Mouse (Mus musculus): ENCODE measurements at regions not wholly inside any gene's neighbourhood (a gene's known extent, or its start where the extent isn't known, plus 50 kb on each side); places are given as distances from the start of the nearest gene placed in this dataset.

DNA sequence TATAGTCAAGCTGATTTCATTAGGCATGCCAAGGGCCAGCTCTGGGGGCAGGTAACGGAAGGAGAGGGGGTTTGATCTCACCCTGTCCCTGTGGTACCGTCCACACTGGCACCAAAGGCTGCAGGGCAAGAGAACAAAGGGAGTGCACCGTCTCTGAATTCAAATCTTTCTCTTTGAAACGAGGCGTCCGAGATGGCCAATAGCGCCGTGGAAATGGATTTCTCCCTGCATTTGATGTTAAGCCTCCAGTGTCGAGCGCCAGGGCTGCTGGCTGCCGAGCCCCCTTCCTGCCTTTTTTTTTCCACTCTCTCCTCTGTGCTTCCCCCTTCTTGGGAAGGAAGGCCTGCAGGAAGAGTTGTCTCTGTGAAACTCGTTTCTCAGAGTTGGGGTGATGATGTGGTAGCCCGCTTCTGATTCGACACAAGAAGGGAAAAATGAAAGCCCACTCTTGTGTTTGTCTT lies 235.5 kb downstream of the 3110018I06Rik start:
- ATAC-seq, result no peak

GRCm38 (mm10) chr12:107724467-107724866 lies 236.0 kb downstream of the 3110018I06Rik start:
- no peak for ATAC-seq

DNA sequence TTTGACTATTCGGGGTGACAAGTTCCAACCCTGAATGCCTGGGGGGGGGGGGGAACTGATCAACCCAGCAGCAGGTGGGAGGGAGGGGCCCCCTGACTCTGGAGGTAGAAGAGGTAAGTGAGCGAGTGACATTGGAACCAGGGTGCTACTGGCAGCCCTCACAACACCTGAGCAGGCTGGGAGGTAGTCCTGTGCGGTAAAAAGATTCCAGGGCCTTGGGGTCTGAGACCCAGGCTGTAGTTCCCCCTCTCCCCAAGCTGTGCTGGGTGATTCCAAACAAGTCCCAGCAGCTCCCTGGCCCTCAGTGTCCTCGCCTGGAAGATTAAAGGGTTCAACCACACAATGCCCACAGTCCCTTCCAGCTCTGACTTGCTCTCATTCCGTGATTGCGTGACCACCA lies 240.4 kb downstream of the 3110018I06Rik start:
- ATAC-seq, result no peak

DNA sequence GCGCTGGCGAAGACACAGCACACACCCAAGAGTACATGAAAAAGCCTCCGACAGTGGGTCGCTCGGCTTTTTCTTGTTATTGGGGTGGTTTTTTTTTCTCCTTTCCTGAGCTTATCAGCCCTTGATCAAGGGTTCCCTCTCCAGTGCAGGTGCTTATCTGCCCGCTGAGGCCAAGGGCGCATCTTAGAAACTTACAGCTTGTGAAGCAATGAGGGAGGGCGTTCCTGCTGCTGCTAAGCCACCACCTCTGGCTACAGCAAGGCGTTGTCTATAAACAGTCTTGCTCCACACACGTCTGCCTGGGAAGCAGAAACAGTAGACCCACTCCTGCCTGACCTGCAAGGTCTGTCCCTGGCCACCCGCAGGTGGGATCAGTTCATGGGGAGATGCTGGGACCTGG lies 240.9 kb downstream of the 3110018I06Rik start:
- peak; percentile 67 for ATAC-seq

DNA sequence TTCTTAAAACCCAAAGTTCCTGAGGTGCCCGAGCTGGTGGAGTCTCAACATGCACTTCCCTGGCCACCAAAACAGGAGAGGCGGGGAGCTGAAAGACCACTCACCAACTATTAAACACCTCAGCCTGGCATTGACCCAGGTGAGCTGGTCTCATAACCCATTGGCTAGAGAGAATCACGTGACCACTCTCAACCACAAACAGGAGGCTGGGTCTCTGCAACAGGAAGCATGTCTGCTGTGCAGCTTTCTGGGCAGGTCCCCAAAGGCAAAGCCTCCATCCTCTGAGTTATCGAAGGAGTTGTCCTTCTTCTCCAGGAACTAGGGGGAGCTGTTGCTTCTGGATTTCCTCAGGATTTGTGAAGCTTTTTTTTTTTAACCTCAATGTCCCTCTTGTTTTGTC lies 242.5 kb downstream of the 3110018I06Rik start:
- peak; percentile 74 for ATAC-seq

GRCm38 (mm10) chr12:107734536-107734935 lies 246.1 kb downstream of the 3110018I06Rik start:
- ATAC-seq, result peak; percentile 79

- ATAC-seq, result no peak
Measured at GRCm38 (mm10) chr12:107742641-107743040, 254.2 kb downstream of the 3110018I06Rik start.

- no peak for ATAC-seq
Measured at GRCm38 (mm10) chr12:107744822-107745221, 256.4 kb downstream of the 3110018I06Rik start.

- ATAC-seq, result peak; percentile 77
Measured at GRCm38 (mm10) chr12:107748481-107749380, 254.7 kb downstream of the Bcl11b start.

DNA sequence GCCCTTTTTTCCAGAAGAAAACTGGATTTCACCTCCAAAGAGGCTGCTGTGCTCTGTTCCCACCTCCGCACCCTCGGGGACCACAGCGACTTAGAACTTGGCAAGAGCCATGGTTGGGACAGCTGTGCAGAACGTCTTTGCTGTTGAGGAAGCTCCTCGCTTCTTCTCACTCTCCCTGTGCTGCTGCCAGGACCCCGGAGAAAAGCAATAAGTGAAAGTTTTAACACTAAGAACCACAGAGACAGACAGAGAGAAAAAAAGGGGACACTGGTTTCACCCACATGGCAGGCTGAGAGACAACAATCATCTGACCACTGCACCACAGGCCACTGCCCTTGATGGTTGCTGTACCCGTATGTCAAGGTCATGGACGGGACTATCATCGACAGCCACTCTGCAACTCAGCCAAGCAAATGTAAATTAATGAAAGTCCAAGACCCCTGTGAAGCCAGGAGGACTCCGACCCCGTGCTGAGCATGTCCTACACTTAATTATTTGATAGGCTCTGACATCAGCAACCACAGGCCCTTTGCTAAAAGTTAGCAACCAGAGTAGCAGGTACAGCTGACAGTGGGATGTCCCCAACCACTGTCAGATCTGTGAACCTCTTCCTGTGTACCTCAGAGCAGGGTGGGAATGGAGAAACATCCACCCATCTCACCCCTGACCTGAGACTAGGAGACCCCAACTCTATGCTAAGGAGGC lies 253.9 kb downstream of the Bcl11b start:
- ATAC-seq, result no peak

DNA sequence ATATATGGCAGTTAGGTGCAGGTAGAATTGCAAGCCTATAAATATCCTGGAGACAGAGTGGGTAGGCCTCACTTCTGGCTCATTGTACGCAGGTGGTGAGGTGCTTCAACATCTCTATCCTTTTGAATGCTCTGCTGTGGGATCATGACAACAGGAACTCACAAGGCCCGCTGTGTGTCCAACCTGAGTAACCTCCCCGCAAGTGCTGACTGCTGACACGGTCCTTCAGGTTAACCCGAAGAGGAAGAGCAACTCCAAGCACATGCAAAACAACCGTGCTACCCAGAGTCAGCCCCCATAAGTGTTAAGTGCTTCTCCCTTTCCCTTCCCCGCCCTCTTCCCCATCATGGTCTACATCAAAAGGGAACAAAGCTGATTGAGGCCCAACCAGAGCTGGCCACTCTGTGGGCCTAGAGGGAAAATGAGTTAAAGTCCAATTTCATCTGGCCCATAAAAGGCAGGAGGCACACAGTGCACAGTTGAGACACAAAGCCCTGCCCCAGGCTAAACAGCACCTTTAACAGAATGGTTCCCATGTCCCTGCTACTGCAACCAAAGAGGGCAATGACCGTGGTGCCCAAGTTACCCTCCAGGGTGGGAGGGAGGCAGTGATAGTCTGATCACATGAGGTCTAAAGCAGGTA lies 253.0 kb downstream of the Bcl11b start:
- no peak for ATAC-seq

GRCm38 (mm10) chr12:107752126-107752525 lies 251.3 kb downstream of the Bcl11b start:
- no peak for ATAC-seq

GRCm38 (mm10) chr12:107752587-107752986 lies 250.8 kb downstream of the Bcl11b start:
- ATAC-seq, result peak; percentile 73

GRCm38 (mm10) chr12:107753022-107753421 lies 250.4 kb downstream of the Bcl11b start:
- ATAC-seq, result no peak

DNA sequence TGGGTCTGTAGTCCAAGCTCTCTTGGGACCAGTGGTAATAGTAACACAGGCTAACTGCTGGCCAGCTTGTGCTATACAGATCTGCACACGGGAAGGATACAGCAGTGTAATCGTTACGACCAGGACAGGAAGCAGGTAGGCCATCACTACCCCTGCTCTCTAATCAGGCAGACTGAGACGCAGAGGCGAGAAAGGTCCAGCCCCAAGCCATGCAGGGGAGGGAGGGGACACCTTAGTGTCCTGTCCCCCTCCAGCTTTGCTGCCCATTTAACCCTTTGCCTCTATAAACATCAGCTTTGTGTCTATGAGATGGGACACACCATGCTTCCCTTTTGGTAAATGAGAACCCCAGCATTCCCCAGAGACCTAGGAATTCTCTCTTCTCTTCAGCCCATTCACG lies 249.9 kb downstream of the Bcl11b start:
- no peak for ATAC-seq

DNA sequence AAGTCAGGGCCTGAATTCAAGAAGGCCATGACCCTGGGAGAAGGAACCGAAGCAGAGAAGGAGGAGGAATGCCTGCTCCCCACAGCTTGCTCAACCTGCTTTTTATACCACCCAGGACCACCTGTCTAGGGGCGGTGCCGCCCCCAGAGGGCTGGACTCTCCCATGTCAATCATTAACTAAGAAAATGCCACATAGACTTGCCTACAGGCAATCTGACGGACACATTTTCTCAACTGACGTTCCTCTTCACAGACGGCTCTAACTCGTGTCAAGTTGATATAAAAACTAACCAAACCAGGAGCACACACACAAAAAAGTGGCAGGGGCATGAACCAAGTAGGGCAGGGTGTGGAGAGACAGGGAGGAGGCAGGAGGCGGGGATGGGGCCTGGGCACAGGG lies 248.5 kb downstream of the Bcl11b start:
- no peak for ATAC-seq

GRCm38 (mm10) chr12:107755820-107756517 lies 247.4 kb downstream of the Bcl11b start:
- no peak for ATAC-seq

- ATAC-seq, result no peak
Measured at GRCm38 (mm10) chr12:107757184-107757583, 246.2 kb downstream of the Bcl11b start.

GRCm38 (mm10) chr12:107757996-107758791 lies 245.2 kb downstream of the Bcl11b start:
- ATAC-seq, result no peak

DNA sequence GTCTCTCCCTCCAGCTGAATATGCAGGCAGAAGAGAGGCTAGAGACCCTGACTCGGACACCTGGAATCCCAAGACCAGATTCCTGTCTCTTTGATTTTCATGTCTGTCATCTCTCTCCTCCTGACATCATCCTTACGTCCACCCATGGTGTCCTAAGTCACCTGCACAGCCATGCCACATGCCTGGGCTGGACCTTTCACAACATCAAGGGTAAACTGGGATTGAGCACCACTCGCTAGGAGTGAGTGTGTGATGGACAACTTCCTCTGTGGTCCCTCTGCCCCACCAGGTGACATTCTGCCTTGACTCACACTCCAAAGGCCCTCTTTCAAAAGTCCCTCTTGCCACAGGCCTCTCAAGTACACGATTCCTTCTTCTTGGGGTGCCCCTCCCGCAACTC lies 244.1 kb downstream of the Bcl11b start:
- no peak for ATAC-seq

DNA sequence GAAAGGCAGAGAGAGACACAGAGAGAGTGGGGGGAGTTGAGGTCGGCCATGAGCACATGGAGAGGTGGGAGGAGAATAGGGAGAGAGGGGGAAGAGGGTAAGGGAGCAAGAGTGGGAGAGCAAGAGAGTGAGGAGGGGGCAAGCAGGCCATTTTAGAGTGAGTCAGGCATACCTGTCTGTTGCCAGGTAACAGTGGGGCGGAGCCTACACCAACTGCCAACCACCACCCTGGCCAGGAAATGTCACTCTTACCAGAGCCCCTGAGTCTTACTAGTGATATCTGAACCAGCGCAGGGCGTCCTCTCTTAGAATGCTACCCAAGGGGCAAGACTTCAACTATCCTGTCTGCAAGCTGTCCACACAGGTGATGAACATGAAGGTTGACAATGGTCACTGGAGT lies 243.5 kb downstream of the Bcl11b start:
- ATAC-seq, result no peak

DNA sequence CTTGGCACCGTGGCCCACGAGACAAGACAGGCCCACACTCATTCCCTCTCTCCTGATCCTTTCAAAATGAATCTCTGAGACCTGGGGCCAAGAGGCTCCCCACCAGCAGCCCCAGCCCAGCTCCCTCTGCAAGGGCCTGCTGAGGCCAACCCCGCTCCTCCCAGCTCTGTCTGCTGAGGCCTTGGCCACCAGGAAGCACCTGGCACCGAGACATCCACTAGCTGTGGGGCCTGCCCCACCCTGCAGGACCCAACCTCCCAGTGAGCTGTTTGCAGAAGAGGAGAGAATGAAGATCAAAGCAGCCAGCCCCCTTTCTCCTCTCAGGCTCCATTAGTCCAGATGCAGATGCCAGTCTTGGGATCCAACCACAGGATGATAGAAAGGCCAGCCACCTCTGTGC lies 241.3 kb downstream of the Bcl11b start:
- no peak for ATAC-seq
